Mouse (Mus musculus): ENCODE results near the gene Ankrd44. TPM values are rescaled to one million over a fixed set of nuclear protein-coding genes. Genes with fewer than 3 reads are reported as not detected.
"Not testable (repeated sequence)": the region's sequence is repeated elsewhere in the genome, so short reads cannot be mapped to it uniquely, and the experiment has no call there.

Ankrd44 gene
- polyA plus RNA-seq (2016; fragmentation: Nextera tagmentation; extraction: Ambion mirVana) = 13.5 and 14.7 TPM in 2 replicates

- Histone ChIP-seq H3K27ac (peak within 1 kb of the TSS; percentile 82), H3K4me2 (replicated peaks) (peak within 1 kb of the TSS; percentile 91), H3K27me3 (replicated peaks) (peaks cover 6% of the 10 kb centered on the region; the same call in 1 of the 2 replicates), H3K9me3 (no peaks in the 10 kb centered on the region), H3K9ac (peak within 1 kb of the TSS; percentile 67), H3K4me3 (peak within 1 kb of the TSS; percentile 60), H3K36me3 (no peaks in the 10 kb centered on the region), H3K4me1 (peaks cover 8% of the 10 kb centered on the region; the same call in 1 of the 2 replicates)
- peak; percentile 93 for ATAC-seq (ENCODE audit: low FRiP score, low read depth)
- under 1% methylated on average over 90 of the region's 94 CpGs for WGBS
Measured at GRCm38 (mm10) chr1:54925971-54926771, at the start of gene Ankrd44. TSS of gene Ankrd44 (minus strand) at chr1:54926387.

- no peaks in the 10 kb centered on the region for H3K4me1 ChIP-seq
- WGBS = 82% methylated on average over 5 of the region's 5 CpGs
- H3K9ac ChIP-seq = no peak overlapping the region
- H3K27ac ChIP-seq = no peak overlapping the region
- no peaks in the 10 kb centered on the region for H3K27me3 ChIP-seq (replicated peaks)
- no peak overlapping the region for H3K4me2 ChIP-seq (replicated peaks)
- ATAC-seq (ENCODE audit: low FRiP score, low read depth) = no peak
- H3K9me3 ChIP-seq = no peaks in the 10 kb centered on the region; the same call in 1 of the 2 replicates
- no peak overlapping the region for H3K4me3 ChIP-seq
- no peaks in the 10 kb centered on the region for H3K36me3 ChIP-seq
Measured at GRCm38 (mm10) chr1:54971687-54972404, 45.7 kb upstream of the Ankrd44 start.

GRCm38 (mm10) chr1:54966858-54967257 is 40.7 kb upstream of the Ankrd44 start:
- Histone ChIP-seq H3K4me3 (no peak overlapping the region), H3K27me3 (replicated peaks) (no peaks in the 10 kb centered on the region), H3K4me1 (no peaks in the 10 kb centered on the region), H3K36me3 (no peaks in the 10 kb centered on the region), H3K9me3 (no peaks in the 10 kb centered on the region; the same call in 1 of the 2 replicates), H3K4me2 (replicated peaks) (no peak overlapping the region), H3K27ac (no peak overlapping the region), H3K9ac (no peak overlapping the region)
- 92% methylated on average over 3 of the region's 3 CpGs for WGBS
- no peak for ATAC-seq (ENCODE audit: low FRiP score, low read depth)

GRCm38 (mm10) chr1:54965159-54965995 is 39.2 kb upstream of the Ankrd44 start:
- Histone ChIP-seq H3K4me2 (replicated peaks) (no peak overlapping the region), H3K4me1 (no peaks in the 10 kb centered on the region), H3K9me3 (no peaks in the 10 kb centered on the region; the same call in 1 of the 2 replicates), H3K4me3 (no peak overlapping the region), H3K27me3 (replicated peaks) (no peaks in the 10 kb centered on the region), H3K27ac (no peak overlapping the region), H3K36me3 (no peaks in the 10 kb centered on the region), H3K9ac (no peak overlapping the region)
- ATAC-seq (ENCODE audit: low FRiP score, low read depth) = no peak
- WGBS = 67% methylated on average over 11 of the region's 11 CpGs

- WGBS = 90% methylated on average over 9 of the region's 9 CpGs
- ATAC-seq (ENCODE audit: low FRiP score, low read depth) = no peak
- H3K4me1 ChIP-seq = no peaks in the 10 kb centered on the region
- no peaks in the 10 kb centered on the region for H3K27me3 ChIP-seq (replicated peaks)
- H3K27ac ChIP-seq = no peak overlapping the region
- H3K9me3 ChIP-seq = no peaks in the 10 kb centered on the region
- H3K4me2 ChIP-seq (replicated peaks) = no peak overlapping the region
- H3K9ac ChIP-seq = no peak overlapping the region
- H3K4me3 ChIP-seq = no peak overlapping the region
- no peaks in the 10 kb centered on the region for H3K36me3 ChIP-seq
Measured at GRCm38 (mm10) chr1:54961724-54962123, 35.5 kb upstream of the Ankrd44 start.

- ATAC-seq (ENCODE audit: low FRiP score, low read depth) = no peak
- 77% methylated on average over 9 of the region's 9 CpGs for WGBS
- H3K9ac ChIP-seq = no peak overlapping the region
Measured at GRCm38 (mm10) chr1:54960613-54961165, 34.5 kb upstream of the Ankrd44 start.

GRCm38 (mm10) chr1:54958525-54958924 is 32.3 kb upstream of the Ankrd44 start:
- Histone ChIP-seq H3K9me3 (no peaks in the 10 kb centered on the region), H3K27me3 (replicated peaks) (no peaks in the 10 kb centered on the region), H3K4me3 (no peak overlapping the region), H3K4me2 (replicated peaks) (no peak overlapping the region), H3K27ac (no peak overlapping the region), H3K36me3 (no peaks in the 10 kb centered on the region), H3K9ac (no peak overlapping the region), H3K4me1 (no peaks in the 10 kb centered on the region)
- 76% methylated on average over 3 of the region's 3 CpGs for WGBS
- ATAC-seq (ENCODE audit: low FRiP score, low read depth) = no peak

More at GRCm38 (mm10) chr1:54960613-54961165, 34.5 kb upstream of the Ankrd44 start:
- no peaks in the 10 kb centered on the region for H3K27me3 ChIP-seq (replicated peaks)
- no peaks in the 10 kb centered on the region for H3K36me3 ChIP-seq
- no peak overlapping the region for H3K4me2 ChIP-seq (replicated peaks)
- no peaks in the 10 kb centered on the region for H3K4me1 ChIP-seq
- no peak overlapping the region for H3K27ac ChIP-seq
- H3K4me3 ChIP-seq = no peak overlapping the region
- H3K9me3 ChIP-seq = no peaks in the 10 kb centered on the region

- not testable (repeated sequence) for H3K36me3 ChIP-seq; H3K9ac ChIP-seq; H3K4me3 ChIP-seq; H3K4me2 ChIP-seq (replicated peaks); H3K27me3 ChIP-seq (replicated peaks); H3K27ac ChIP-seq; H3K4me1 ChIP-seq; ATAC-seq (ENCODE audit: low FRiP score, low read depth); H3K9me3 ChIP-seq
- 96% methylated on average over 14 of the region's 14 CpGs for WGBS
Measured at GRCm38 (mm10) chr1:54956995-54957394, 30.8 kb upstream of the Ankrd44 start.

GRCm38 (mm10) chr1:54954856-54955255 is 28.7 kb upstream of the Ankrd44 start:
- Histone ChIP-seq H3K9ac (no peak overlapping the region), H3K27me3 (replicated peaks) (no peaks in the 10 kb centered on the region), H3K4me1 (no peaks in the 10 kb centered on the region), H3K9me3 (no peaks in the 10 kb centered on the region), H3K4me3 (no peak overlapping the region), H3K4me2 (replicated peaks) (no peak overlapping the region), H3K36me3 (no peaks in the 10 kb centered on the region), H3K27ac (no peak overlapping the region)
- no peak for ATAC-seq (ENCODE audit: low FRiP score, low read depth)
- WGBS = 90% methylated on average over 4 of the region's 4 CpGs

GRCm38 (mm10) chr1:54944648-54945047 is 18.5 kb upstream of the Ankrd44 start:
- Histone ChIP-seq H3K4me3 (no peak overlapping the region), H3K36me3 (no peaks in the 10 kb centered on the region), H3K9ac (no peak overlapping the region), H3K27me3 (replicated peaks) (no peaks in the 10 kb centered on the region), H3K4me1 (no peaks in the 10 kb centered on the region), H3K27ac (no peak overlapping the region), H3K4me2 (replicated peaks) (no peak overlapping the region), H3K9me3 (no peaks in the 10 kb centered on the region)
- WGBS = 87% methylated on average over 3 of the region's 3 CpGs
- no peak for ATAC-seq (ENCODE audit: low FRiP score, low read depth)

GRCm38 (mm10) chr1:54935466-54935865 is 9.3 kb upstream of the Ankrd44 start:
- Histone ChIP-seq H3K4me2 (replicated peaks) (no peak overlapping the region), H3K27ac (no peak overlapping the region), H3K36me3 (no peaks in the 10 kb centered on the region), H3K4me3 (no peak overlapping the region), H3K9ac (no peak overlapping the region), H3K9me3 (no peaks in the 10 kb centered on the region), H3K4me1 (no peaks in the 10 kb centered on the region), H3K27me3 (replicated peaks) (no peaks in the 10 kb centered on the region)
- no peak for ATAC-seq (ENCODE audit: low FRiP score, low read depth)
- 83% methylated on average over 3 of the region's 3 CpGs for WGBS
